Mouse (Mus musculus) thymus, adult 2 months (tissue): ENCODE data around the gene Amfr.

Source experiments
- CTCF ChIP-seq: fragments of 200-500 bp; IDR thresholded peaks from 2 replicates; pipeline ENCODE4 v1.5.1; 2012; ENCODE audit warnings: mild to moderate bottlenecking, control low read depth, low read length, moderate library complexity, borderline replicate concordance; ENCODE audit not compliant: control insufficient read depth, poor library complexity, insufficient read depth; ENCODE audit errors: extremely low read depth
- POLR2A ChIP-seq: fragments of 200-500 bp; IDR thresholded peaks from 2 replicates; pipeline ENCODE4 v1.6.1; 2012; ENCODE audit warnings: mild to moderate bottlenecking, low read length, control low read depth, moderate library complexity; ENCODE audit not compliant: control insufficient read depth, poor library complexity, insufficient read depth; ENCODE audit errors: extremely low read depth

GRCm38 (mm10) chr8:93952511-93952910 lies 60.1 kb downstream of the Amfr start:
- TF ChIP-seq CTCF (no peak), POLR2A (no peak)
